Mouse (Mus musculus) stomach, postnatal 0 days (tissue): ENCODE measurements at regions not wholly inside any gene's neighbourhood (a gene's known extent, or its start where the extent isn't known, plus 50 kb on each side); places are given as distances from the start of the nearest gene placed in this dataset.

Experiments used
- ATAC-seq: fragments of 200-750 bp; cut with Nextera tagmentation; 2 replicates; pipeline ENCODE4 v1.8.0; 2017; ENCODE audit not compliant: low FRiP score, low TSS enrichment
- DNase-seq: peaks from one replicate; pipeline ENCODE4 v3.0.0-alpha.2; 2016; ENCODE audit warnings: low spot score
- H3K27ac ChIP-seq: fragments of 300-500 bp; sonication (generic); replicated peaks from 2 replicates; pipeline ENCODE4 v1.5.1; 2014; ENCODE audit warnings: mild to moderate bottlenecking, control low read depth
- H3K27me3 ChIP-seq: fragments of 300-500 bp; sonication (generic); 2 replicates; pipeline ENCODE4 v1.6.1; 2014; ENCODE audit warnings: low read length; ENCODE audit not compliant: control insufficient read depth, insufficient read depth
- H3K36me3 ChIP-seq: fragments of 300-500 bp; sonication (generic); 2 replicates; pipeline ENCODE4 v1.6.1; 2014; ENCODE audit warnings: low read length, mixed read lengths; ENCODE audit not compliant: control insufficient read depth, insufficient read depth
- H3K4me1 ChIP-seq: fragments of 300-500 bp; sonication (generic); replicated peaks from 2 replicates; pipeline ENCODE4 v1.6.1; 2014; ENCODE audit warnings: antibody characterized with exemption; ENCODE audit not compliant: control insufficient read depth, insufficient read depth
- H3K4me2 ChIP-seq: fragments of 300-500 bp; sonication (generic); replicated peaks from 2 replicates; pipeline ENCODE4 v1.6.1; 2014; ENCODE audit warnings: low read depth, mild to moderate bottlenecking, control low read depth, moderate library complexity
- H3K4me3 ChIP-seq: fragments of 300-500 bp; sonication (generic); 2 replicates; pipeline ENCODE4 v1.5.1; 2014; ENCODE audit warnings: low read depth, low read length, control low read depth
- H3K9ac ChIP-seq: fragments of 300-500 bp; sonication (generic); 2 replicates; pipeline ENCODE4 v1.6.1; 2014; ENCODE audit warnings: mild to moderate bottlenecking, low read length, control low read depth, mixed read lengths
- H3K9me3 ChIP-seq: fragments of 300-500 bp; sonication (generic); 2 replicates; pipeline ENCODE4 v1.6.1; 2016; ENCODE audit warnings: low read length; ENCODE audit not compliant: control insufficient read depth
- CTCF ChIP-seq: IDR thresholded peaks from 2 replicates; pipeline ENCODE4 v1.5.1; 2016; ENCODE audit warnings: antibody characterized with exemption, low read depth, mild to moderate bottlenecking, moderate library complexity
- EP300 ChIP-seq: optimal IDR thresholded peaks from 2 replicates; pipeline ENCODE3; 2016; ENCODE audit warnings: antibody characterized with exemption
- WGBS: fragments of 180-500 bp; shearing (Covaris S2); extraction: QIAGEN DNeasy Blood & Tissue Kit; methylation state at CpG from one replicate; pipeline ENCODE4 v1.1.7; 2014; 5-methylcytosine and 5-hydroxymethylcytosine counted together

- no peak overlapping the region for H3K27ac ChIP-seq
- DNase-seq (no peak), ATAC-seq (no peak)
- H3K4me2 ChIP-seq = no peak overlapping the region
- WGBS = 88% methylated on average over 3 of the region's 3 CpGs
- TF ChIP-seq CTCF (no peak), EP300 (no peak)
- no peaks in the 10 kb centered on the region for H3K27me3 ChIP-seq
- no peaks in the 10 kb centered on the region for H3K36me3 ChIP-seq
- no peaks in the 10 kb centered on the region for H3K4me1 ChIP-seq
- H3K4me3 ChIP-seq = no peak overlapping the region
- no peak overlapping the region for H3K9ac ChIP-seq
- H3K9me3 ChIP-seq = no peaks in the 10 kb centered on the region
Measured at GRCm38 (mm10) chr14:101297841-101298240, 97.7 kb upstream of the Prr30 start.

- Histone ChIP-seq H3K36me3 (no peaks in the 10 kb centered on the region), H3K9ac (no peak overlapping the region), H3K27me3 (no peaks in the 10 kb centered on the region), H3K27ac (no peak overlapping the region), H3K9me3 (no peaks in the 10 kb centered on the region), H3K4me2 (no peak overlapping the region), H3K4me1 (no peaks in the 10 kb centered on the region), H3K4me3 (no peak overlapping the region)
- ATAC-seq (no peak), DNase-seq (no peak)
- 31% methylated on average over 7 of the region's 7 CpGs for WGBS
- TF ChIP-seq CTCF (peak; percentile 75), EP300 (no peak)
Measured at GRCm38 (mm10) chr14:101294693-101295092, 94.6 kb upstream of the Prr30 start.

- H3K4me2 ChIP-seq = no peak overlapping the region
- DNase-seq (no peak), ATAC-seq (no peak)
- WGBS = 73% methylated on average over 4 of the region's 4 CpGs
- H3K27me3 ChIP-seq = no peaks in the 10 kb centered on the region
- H3K27ac ChIP-seq = no peak overlapping the region
- no peak overlapping the region for H3K4me3 ChIP-seq
- TF ChIP-seq CTCF (no peak), EP300 (no peak)
- no peaks in the 10 kb centered on the region for H3K9me3 ChIP-seq
- H3K4me1 ChIP-seq = no peaks in the 10 kb centered on the region
- H3K36me3 ChIP-seq = no peaks in the 10 kb centered on the region
- no peak overlapping the region for H3K9ac ChIP-seq
Measured at GRCm38 (mm10) chr14:101287755-101288154, 87.6 kb upstream of the Prr30 start.

GRCm38 (mm10) chr14:101269048-101269789, 69.1 kb upstream of the Prr30 start:
- no peak for ATAC-seq
- no peak for DNase-seq
- H3K4me1 ChIP-seq = no peaks in the 10 kb centered on the region
- H3K27ac ChIP-seq = no peak overlapping the region
- no peak overlapping the region for H3K4me2 ChIP-seq
- no peak overlapping the region for H3K4me3 ChIP-seq
- no peaks in the 10 kb centered on the region for H3K36me3 ChIP-seq
- H3K9ac ChIP-seq = no peak overlapping the region
- TF ChIP-seq EP300 (no peak), CTCF (no peak)
- H3K27me3 ChIP-seq = no peaks in the 10 kb centered on the region
- no peaks in the 10 kb centered on the region for H3K9me3 ChIP-seq
- WGBS = 47% methylated on average over 4 of the region's 4 CpGs

- 89% methylated on average over 2 of the region's 2 CpGs for WGBS
- TF ChIP-seq CTCF = no peak
- TF ChIP-seq EP300 = no peak
- Histone ChIP-seq H3K27ac (no peak overlapping the region), H3K4me1 (no peaks in the 10 kb centered on the region), H3K4me3 (no peak overlapping the region), H3K4me2 (no peak overlapping the region), H3K9me3 (no peaks in the 10 kb centered on the region), H3K27me3 (no peaks in the 10 kb centered on the region), H3K9ac (no peak overlapping the region), H3K36me3 (no peaks in the 10 kb centered on the region)
- DNase-seq = no peak
- ATAC-seq = no peak
Measured at GRCm38 (mm10) chr14:101267536-101267935, 67.4 kb upstream of the Prr30 start.
